Mouse (Mus musculus) right cerebral cortex, postnatal 14 days (tissue): Measurements from ENCODE around the gene Hsd11b1.
A peak's percentile ranks its signal among the peaks of the same experiment; 100 is the strongest.
"Not testable (repeated sequence)": the region's sequence is repeated elsewhere in the genome, so short reads cannot be mapped to it uniquely, and the experiment has no call there.

Experiments used
- DNase-seq: peaks from one replicate; pipeline ENCODE4 v3.0.0; 2022

Hsd11b1 gene

GRCm38 (mm10) chr1:193278414-193279045 is 14.7 kb upstream of the Hsd11b1 start:
- no peak for DNase-seq

GRCm38 (mm10) chr1:193274407-193275071 is 10.7 kb upstream of the Hsd11b1 start:
- DNase-seq = no peak

GRCm38 (mm10) chr1:193272916-193273601 is 9.2 kb upstream of the Hsd11b1 start, which contains the start of gene G0s2:
TSS of gene G0s2 (minus strand) at chr1:193273217.
- peak; percentile 46 for DNase-seq

- DNase-seq = peak; percentile 30
Measured at GRCm38 (mm10) chr1:193272137-193272915, 8.5 kb upstream of the Hsd11b1 start.

GRCm38 (mm10) chr1:193270965-193271763 is 7.3 kb upstream of the Hsd11b1 start:
- DNase-seq = no peak

GRCm38 (mm10) chr1:193265734-193266133 is 1.9 kb upstream of the Hsd11b1 start:
- no peak for DNase-seq

- no peak for DNase-seq
Measured at GRCm38 (mm10) chr1:193263026-193263907, 608 bp downstream of the Hsd11b1 start.

- DNase-seq = no peak
Measured at GRCm38 (mm10) chr1:193261897-193262548, 1.9 kb downstream of the Hsd11b1 start.

GRCm38 (mm10) chr1:193259559-193259958 is 4.3 kb downstream of the Hsd11b1 start:
- no peak for DNase-seq

- DNase-seq = no peak
Measured at GRCm38 (mm10) chr1:193256621-193257098, 7.2 kb downstream of the Hsd11b1 start.

- DNase-seq = no peak
Measured at GRCm38 (mm10) chr1:193256289-193256577, 7.6 kb downstream of the Hsd11b1 start.

GRCm38 (mm10) chr1:193255488-193256288 is 8.2 kb downstream of the Hsd11b1 start:
- peak; percentile 81 for DNase-seq

- DNase-seq = no peak
Measured at GRCm38 (mm10) chr1:193255032-193255431, 8.8 kb downstream of the Hsd11b1 start.

- not testable (repeated sequence) for DNase-seq
Measured at GRCm38 (mm10) chr1:193253895-193254294, 10.0 kb downstream of the Hsd11b1 start.

GRCm38 (mm10) chr1:193252616-193253015 is 11.3 kb downstream of the Hsd11b1 start:
- DNase-seq = no peak

- DNase-seq = no peak
Measured at GRCm38 (mm10) chr1:193251386-193251785, 12.5 kb downstream of the Hsd11b1 start.

- no peak for DNase-seq
Measured at GRCm38 (mm10) chr1:193250026-193250425, 13.8 kb downstream of the Hsd11b1 start.

GRCm38 (mm10) chr1:193244235-193244634 is 19.6 kb downstream of the Hsd11b1 start:
- DNase-seq = no peak

GRCm38 (mm10) chr1:193243571-193244193 is 20.2 kb downstream of the Hsd11b1 start:
- no peak for DNase-seq
